Mouse (Mus musculus) fibroblast of lung, adult 2 months (primary cell): Measurements from ENCODE around the gene Zscan4c.
"Not testable (repeated sequence)": the region's sequence is repeated elsewhere in the genome, so short reads cannot be mapped to it uniquely, and the experiment has no call there.

ENCODE experiments used
- DNase-seq: peaks from one replicate; pipeline ENCODE4 v3.0.0-alpha.2; 2011; ENCODE audit warnings: low read depth

Zscan4c gene

GRCm38 (mm10) chr7:11005445-11005844 lies at the start of gene Zscan4c:
TSS of gene Zscan4c (plus strand) at chr7:11005745.
- DNase-seq: not testable (repeated sequence)
